Mouse (Mus musculus): ENCODE results near the gene Snrpd2.

DNA sequence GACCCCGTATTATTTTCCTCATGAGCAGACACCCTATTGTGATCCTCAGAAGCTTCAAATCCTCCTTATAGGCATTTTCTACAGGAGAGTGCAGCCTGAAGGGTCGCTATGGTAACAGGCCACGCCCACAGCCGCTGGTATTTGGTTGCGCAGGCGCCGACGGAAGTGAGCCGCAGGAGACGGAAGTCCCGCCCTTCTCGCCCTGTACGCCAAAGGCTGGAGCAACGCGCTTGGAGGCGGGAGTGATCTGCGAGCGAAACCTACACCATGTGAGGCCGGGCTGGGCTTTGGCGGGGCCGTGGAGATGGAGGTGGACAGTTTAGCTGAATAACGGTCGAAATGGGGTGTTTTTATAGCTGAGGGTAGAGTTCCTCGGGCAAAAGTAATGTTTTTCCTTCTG lies at the start of gene Snrpd2:
- no peak for TF ChIP-seq CTCF (IDR thresholded peaks at IDR 0.05; ENCODE audit: low read depth)
- TF ChIP-seq EP300 (IDR thresholded peaks at IDR 0.05; ENCODE audit: low read depth) = no peak
